Mouse (Mus musculus): Measurements from ENCODE around the gene Tnpo3. TPM values are rescaled to one million over a fixed set of nuclear protein-coding genes. Genes with fewer than 3 reads are reported as not detected.
"Not testable (repeated sequence)": the region's sequence is repeated elsewhere in the genome, so short reads cannot be mapped to it uniquely, and the experiment has no call there.

The Tnpo3 gene
- total RNA-seq, 2 experiments from 2014 or later: 40.3 to 44.0 TPM

- intact Hi-C loops (cut with DNase I): no loop called here
- no peak for DNase-seq (ENCODE audit: low spot score)
Observed at GRCm38 (mm10) chr6:29622273-29622672, 12.6 kb upstream of the Tnpo3 start.

GRCm38 (mm10) chr6:29620840-29621543 is 11.3 kb upstream of the Tnpo3 start:
- intact Hi-C loops (cut with DNase I): no loop called here
- no peak for DNase-seq (ENCODE audit: low spot score)

- no peak for DNase-seq (ENCODE audit: low spot score)
- intact Hi-C loops (cut with DNase I): no loop called here
Observed at GRCm38 (mm10) chr6:29620176-29620575, 10.5 kb upstream of the Tnpo3 start.

GRCm38 (mm10) chr6:29610020-29610640 is 443 bp upstream of the Tnpo3 start:
- DNase-seq (ENCODE audit: low spot score); intact Hi-C loops (cut with DNase I): not testable (repeated sequence)

GRCm38 (mm10) chr6:29600188-29600587 is 9.5 kb downstream of the Tnpo3 start:
- no peak for DNase-seq (ENCODE audit: low spot score)
- intact Hi-C loops (cut with DNase I): no loop called here

GRCm38 (mm10) chr6:29595656-29596055 is 14.0 kb downstream of the Tnpo3 start:
- no peak for DNase-seq (ENCODE audit: low spot score)
- intact Hi-C loops (cut with DNase I): no loop called here

- no peak for DNase-seq (ENCODE audit: low spot score)
- intact Hi-C loops (cut with DNase I): no loop called here
Observed at GRCm38 (mm10) chr6:29581202-29581601, 28.5 kb downstream of the Tnpo3 start.

- intact Hi-C loops (cut with DNase I): no loop called here
- DNase-seq (ENCODE audit: low spot score): no peak
Observed at GRCm38 (mm10) chr6:29580770-29581169, 28.9 kb downstream of the Tnpo3 start.

- intact Hi-C loops (cut with DNase I): not testable (repeated sequence)
Observed at GRCm38 (mm10) chr6:29576388-29576787, 33.3 kb downstream of the Tnpo3 start.

GRCm38 (mm10) chr6:29557112-29557511 is 52.6 kb downstream of the Tnpo3 start:
- DNase-seq (ENCODE audit: low spot score): no peak
- intact Hi-C loops (cut with DNase I): no loop called here

More at GRCm38 (mm10) chr6:29576388-29576787, 33.3 kb downstream of the Tnpo3 start:
- DNase-seq (ENCODE audit: low spot score): not testable (repeated sequence)

- DNase-seq (ENCODE audit: low spot score): no peak
- intact Hi-C loops (cut with DNase I): no loop called here
Observed at GRCm38 (mm10) chr6:29552526-29552925, 57.2 kb downstream of the Tnpo3 start.

- intact Hi-C loops (cut with DNase I): no loop called here
Observed at GRCm38 (mm10) chr6:29548086-29548485, 61.6 kb downstream of the Tnpo3 start.

GRCm38 (mm10) chr6:29547582-29547981 is 62.1 kb downstream of the Tnpo3 start:
- no peak for DNase-seq (ENCODE audit: low spot score)
- intact Hi-C loops (cut with DNase I): no loop called here

More at GRCm38 (mm10) chr6:29548086-29548485, 61.6 kb downstream of the Tnpo3 start:
- DNase-seq (ENCODE audit: low spot score): no peak

GRCm38 (mm10) chr6:29545611-29546010 is 64.1 kb downstream of the Tnpo3 start:
- DNase-seq (ENCODE audit: low spot score): no peak
- intact Hi-C loops (cut with DNase I): no loop called here

- DNase-seq (ENCODE audit: low spot score): no peak
- intact Hi-C loops (cut with DNase I): no loop called here
Observed at GRCm38 (mm10) chr6:29540956-29541355, 68.7 kb downstream of the Tnpo3 start.

- no peak for DNase-seq (ENCODE audit: low spot score)
- intact Hi-C loops (cut with DNase I): no loop called here
Observed at GRCm38 (mm10) chr6:29540223-29540622, 69.5 kb downstream of the Tnpo3 start.

GRCm38 (mm10) chr6:29539502-29539901 is 70.2 kb downstream of the Tnpo3 start:
- intact Hi-C loops (cut with DNase I): no loop called here
- no peak for DNase-seq (ENCODE audit: low spot score)

- intact Hi-C loops (cut with DNase I): no loop called here
- no peak for DNase-seq (ENCODE audit: low spot score)
Observed at GRCm38 (mm10) chr6:29537221-29537620, 72.5 kb downstream of the Tnpo3 start.

- no peak for DNase-seq (ENCODE audit: low spot score)
- intact Hi-C loops (cut with DNase I): no loop called here
Observed at GRCm38 (mm10) chr6:29536651-29537193, 73.0 kb downstream of the Tnpo3 start.

GRCm38 (mm10) chr6:29535316-29535715 is 74.4 kb downstream of the Tnpo3 start:
- intact Hi-C loops (cut with DNase I): no loop called here
- no peak for DNase-seq (ENCODE audit: low spot score)

- DNase-seq (ENCODE audit: low spot score): no peak
- intact Hi-C loops (cut with DNase I): no loop called here
Observed at GRCm38 (mm10) chr6:29530050-29530449, 79.6 kb downstream of the Tnpo3 start.

Data from heart, postnatal 25 days (tissue).